ENCODE assay signal across 7 mouse cellular contexts in the genomic region with DNA sequence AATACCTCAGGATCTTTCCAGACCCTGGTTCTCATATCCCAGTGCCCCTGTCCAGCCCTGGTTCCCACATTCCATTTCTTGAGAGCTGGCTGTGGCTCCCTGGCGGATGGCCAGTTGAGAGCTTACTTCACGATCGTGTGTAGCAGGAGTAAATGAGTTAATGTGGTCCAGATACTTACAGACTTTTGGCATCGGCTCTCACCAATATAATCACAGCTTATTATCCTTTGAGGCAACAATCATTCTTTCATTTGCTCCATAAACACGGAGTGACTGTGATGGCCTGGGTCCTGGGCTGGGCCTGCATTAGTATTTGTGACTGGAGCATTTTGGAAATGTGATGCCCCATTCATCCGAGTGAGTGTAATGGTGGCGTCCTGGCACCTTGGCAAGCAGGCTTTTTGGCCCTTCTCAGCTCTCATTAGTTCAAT.
DNase-seq lines count a peak whose midpoint lies in the region; ATAC-seq and TF ChIP-seq lines count a peak whose summit lies in the region.

No protein-coding gene starts in this region.

- no peaks in the 10 kb centered on the region for H3K27me3 ChIP-seq in hindbrain, embryonic 14.5 days (ENCODE audit: control insufficient read depth, insufficient read depth, low read length)
- H3K27me3 ChIP-seq in hindbrain, embryonic 10.5 days (ENCODE audit: insufficient read depth, poor library complexity, severe bottlenecking), result no peaks in the 10 kb centered on the region
- H3K27me3 ChIP-seq in forebrain, postnatal 0 days (ENCODE audit: insufficient read depth, low read length), result no peaks in the 10 kb centered on the region

- no peaks in the 10 kb centered on the region for H3K4me1 ChIP-seq in hindbrain, embryonic 14.5 days (replicated peaks; ENCODE audit: control insufficient read depth, insufficient read depth, low read length)
- H3K4me1 ChIP-seq in hindbrain, embryonic 10.5 days (replicated peaks), result peaks cover 47% of the 10 kb centered on the region
- no peaks in the 10 kb centered on the region for H3K4me1 ChIP-seq in forebrain, postnatal 0 days (ENCODE audit: insufficient read depth)

- H3K9me3 ChIP-seq in hindbrain, embryonic 14.5 days (ENCODE audit: control insufficient read depth, low read length), result no peaks in the 10 kb centered on the region
- H3K9me3 ChIP-seq in hindbrain, embryonic 10.5 days, result no peaks in the 10 kb centered on the region
- no peaks in the 10 kb centered on the region for H3K9me3 ChIP-seq in forebrain, postnatal 0 days (ENCODE audit: low read length)

- H3K27ac ChIP-seq in hindbrain, embryonic 14.5 days, result no peak overlapping the region
- no peak overlapping the region for H3K27ac ChIP-seq in hindbrain, embryonic 10.5 days
- no peak overlapping the region for H3K27ac ChIP-seq in forebrain, postnatal 0 days (ENCODE audit: low read depth, low read length)

- no peak overlapping the region for H3K9ac ChIP-seq in hindbrain, embryonic 14.5 days
- no peak overlapping the region for H3K9ac ChIP-seq in forebrain, postnatal 0 days

- DNase-seq in hindbrain, embryonic 14.5 days (ENCODE audit: low spot score), result no peak
- no peak for DNase-seq in hindbrain, embryonic 10.5 days (ENCODE audit: low spot score)
- peak; percentile 28 for DNase-seq in retina, postnatal 1 day
- no peak for DNase-seq in retina, embryonic 14.5 days (ENCODE audit: low spot score)
- DNase-seq in forebrain, postnatal 0 days, result peak; percentile 59
- peak; percentile 65 to 87 for DNase-seq in lung, postnatal 4 days
- no peak for DNase-seq in urinary bladder, postnatal 36 days (ENCODE audit: low spot score in 2 of 2)

- H3K36me3 ChIP-seq in hindbrain, embryonic 14.5 days (replicated peaks; ENCODE audit: control insufficient read depth, insufficient read depth), result no peaks in the 10 kb centered on the region
- no peaks in the 10 kb centered on the region for H3K36me3 ChIP-seq in hindbrain, embryonic 10.5 days
- no peaks in the 10 kb centered on the region for H3K36me3 ChIP-seq in forebrain, postnatal 0 days (ENCODE audit: insufficient read depth)

- no peak for TF ChIP-seq CTCF in forebrain, postnatal 0 days (IDR thresholded peaks at IDR 0.05; ENCODE audit: low read depth)

- peak; percentile 27; the same call in 1 of the 2 replicates for ATAC-seq in hindbrain, embryonic 14.5 days (ENCODE audit: low FRiP score)
- ATAC-seq in forebrain, postnatal 0 days, result peak; percentile 79

- no peak overlapping the region for H3K4me2 ChIP-seq in hindbrain, embryonic 14.5 days (replicated peaks)
- H3K4me2 ChIP-seq in forebrain, postnatal 0 days (ENCODE audit: low read depth), result no peak overlapping the region

- no peak overlapping the region for H3K4me3 ChIP-seq in hindbrain, embryonic 14.5 days (replicated peaks; ENCODE audit: low read length)
- H3K4me3 ChIP-seq in hindbrain, embryonic 10.5 days, result no peak overlapping the region
- H3K4me3 ChIP-seq in forebrain, postnatal 0 days (ENCODE audit: low read depth, low read length), result no peak overlapping the region

- 66% methylated on average over 7 of the region's 7 CpGs for WGBS in hindbrain, embryonic 14.5 days
- 88% methylated on average over 7 of the region's 7 CpGs for WGBS in hindbrain, embryonic 10.5 days
- 24% methylated on average over 7 of the region's 7 CpGs for WGBS in forebrain, postnatal 0 days

Comparison
In these comparisons a context has a peak if more than half of its experiments do, and no peak if none do; other contexts are left out.
1. DNase-seq: peak in retina, postnatal 1 day (single experiment), forebrain, postnatal 0 days (single experiment) and lung, postnatal 4 days (2 of 2); none in hindbrain, embryonic 14.5 days (single experiment), hindbrain, embryonic 10.5 days (single experiment), retina, embryonic 14.5 days (single experiment) and urinary bladder, postnatal 36 days (0 of 2).